Mouse (Mus musculus): ENCODE results near the gene Csnk1g2. TPM values are rescaled to one million over a fixed set of nuclear protein-coding genes. Genes with fewer than 3 reads are reported as not detected.

Csnk1g2 gene
- polyA plus RNA-seq, 1 experiment from 2014 or later: 126 TPM

DNA sequence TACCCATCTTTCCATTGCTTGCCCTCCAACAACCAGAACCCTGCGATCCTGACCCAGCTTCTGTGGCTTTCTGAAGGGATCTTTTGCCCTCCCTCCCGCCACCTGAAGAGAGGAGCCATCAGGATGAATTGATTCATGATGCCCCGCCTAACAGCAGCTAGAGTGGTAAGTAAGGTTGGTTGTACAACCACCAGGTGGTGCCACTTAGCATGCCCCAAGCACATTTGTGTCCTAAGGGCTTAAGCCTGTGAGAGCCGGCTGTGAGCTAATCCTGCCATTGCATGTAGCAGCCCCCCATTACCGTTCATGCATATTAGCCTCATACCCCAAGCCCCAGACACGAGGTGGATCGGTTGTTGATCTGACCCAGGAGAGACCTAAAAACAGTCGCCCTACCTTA is 43.7 kb upstream of the Csnk1g2 start:
- WGBS: 7% methylated on average over 8 of the region's 8 CpGs
- no peaks in the 10 kb centered on the region for H3K27me3 ChIP-seq (ENCODE audit: control insufficient read depth, insufficient read depth, low read length)

DNA sequence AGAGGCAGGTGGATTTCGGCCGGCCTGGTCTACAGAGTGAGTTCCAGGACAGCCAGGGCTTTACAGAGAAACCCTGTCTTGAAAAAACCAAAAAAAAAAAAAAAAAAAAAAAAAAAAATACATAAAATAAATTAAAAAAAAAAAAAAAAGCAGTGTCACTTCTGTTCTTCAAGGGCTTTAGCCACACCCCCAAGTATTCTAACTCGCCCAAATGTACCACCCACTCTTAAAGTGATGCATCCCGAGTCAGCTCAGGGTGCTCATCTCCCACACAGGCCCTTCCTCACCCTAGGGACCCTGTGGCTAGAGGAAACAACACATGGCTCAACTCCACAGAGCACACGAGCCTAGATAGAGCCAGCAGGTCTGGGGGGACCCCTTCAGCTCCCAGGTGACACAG is 39.6 kb upstream of the Csnk1g2 start:
- Histone ChIP-seq H3K4me1 (ENCODE audit: control insufficient read depth, insufficient read depth, low read length) (peaks cover 8% of the 10 kb centered on the region; the same call in 1 of the 2 replicates), H3K27me3 (ENCODE audit: control insufficient read depth, insufficient read depth, low read length) (no peaks in the 10 kb centered on the region), H3K4me3 (ENCODE audit: low read depth, low read length) (no peak overlapping the region), H3K4me2 (ENCODE audit: low read depth, severe bottlenecking) (no peak overlapping the region), H3K36me3 (ENCODE audit: control insufficient read depth, insufficient read depth, low read length) (peaks cover 10% of the 10 kb centered on the region), H3K9me3 (ENCODE audit: control insufficient read depth, low read length) (no peaks in the 10 kb centered on the region), H3K27ac (replicated peaks; ENCODE audit: low read depth, low read length) (no peak overlapping the region), H3K9ac (ENCODE audit: low read length) (no peak overlapping the region)
- no peak for ATAC-seq (ENCODE audit: insufficient number of reproducible peaks, low FRiP score, low TSS enrichment, low read depth)
- 89% methylated on average over 5 of the region's 5 CpGs for WGBS
- no peak for DNase-seq (ENCODE audit: low spot score)

More for the DNA sequence above, 43.7 kb upstream of the Csnk1g2 start:
- peak; percentile 65 for DNase-seq (ENCODE audit: low spot score)
- Histone ChIP-seq H3K27ac (replicated peaks; ENCODE audit: low read depth, low read length) (peak overlapping the region; percentile 56; the same call in 1 of the 2 replicates), H3K9me3 (ENCODE audit: control insufficient read depth, low read length) (no peaks in the 10 kb centered on the region), H3K36me3 (ENCODE audit: control insufficient read depth, insufficient read depth, low read length) (peaks cover 3% of the 10 kb centered on the region; the same call in 1 of the 2 replicates), H3K4me1 (ENCODE audit: control insufficient read depth, insufficient read depth, low read length) (peaks cover 14% of the 10 kb centered on the region), H3K4me3 (ENCODE audit: low read depth, low read length) (no peak overlapping the region), H3K4me2 (ENCODE audit: low read depth, severe bottlenecking) (peak overlapping the region; percentile 87), H3K9ac (ENCODE audit: low read length) (0 out of 2 replicates have a peak overlapping the region, but pooled peaks have one; percentile 34)
- no peak for ATAC-seq (ENCODE audit: insufficient number of reproducible peaks, low FRiP score, low TSS enrichment, low read depth)

DNA sequence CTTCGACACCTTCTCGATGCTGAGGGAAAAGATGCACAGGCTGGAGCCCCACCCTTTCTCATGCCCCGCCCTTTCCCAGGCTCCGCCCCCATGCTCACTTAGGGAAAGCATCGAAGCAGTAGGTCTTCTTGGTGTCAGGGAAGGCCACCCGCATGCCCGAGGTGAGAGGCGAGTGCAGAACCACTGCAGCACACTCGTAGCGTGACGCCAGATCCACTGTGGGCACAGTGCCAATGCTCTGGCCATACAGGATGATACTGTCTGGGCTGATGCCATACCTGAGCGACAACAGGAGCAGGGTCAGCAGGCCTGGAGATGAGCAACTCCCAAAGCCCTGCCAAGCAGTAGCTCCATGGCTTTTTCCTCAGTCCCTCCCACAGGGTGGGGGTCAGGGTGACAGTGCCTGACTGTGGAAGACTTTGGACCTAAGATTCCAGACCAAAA is 38.6 kb upstream of the Csnk1g2 start:
- Histone ChIP-seq H3K36me3 (ENCODE audit: control insufficient read depth, insufficient read depth, low read length) (peaks cover 10% of the 10 kb centered on the region), H3K4me1 (ENCODE audit: control insufficient read depth, insufficient read depth, low read length) (peaks cover 8% of the 10 kb centered on the region), H3K9ac (ENCODE audit: low read length) (no peak overlapping the region), H3K9me3 (ENCODE audit: control insufficient read depth, low read length) (no peaks in the 10 kb centered on the region), H3K4me3 (ENCODE audit: low read depth, low read length) (no peak overlapping the region), H3K27ac (replicated peaks; ENCODE audit: low read depth, low read length) (no peak overlapping the region), H3K4me2 (ENCODE audit: low read depth, severe bottlenecking) (no peak overlapping the region), H3K27me3 (ENCODE audit: control insufficient read depth, insufficient read depth, low read length) (no peaks in the 10 kb centered on the region)
- no peak for DNase-seq (ENCODE audit: low spot score)
- ATAC-seq (ENCODE audit: insufficient number of reproducible peaks, low FRiP score, low TSS enrichment, low read depth): no peak
- 71% methylated on average over 12 of the region's 12 CpGs for WGBS

DNA sequence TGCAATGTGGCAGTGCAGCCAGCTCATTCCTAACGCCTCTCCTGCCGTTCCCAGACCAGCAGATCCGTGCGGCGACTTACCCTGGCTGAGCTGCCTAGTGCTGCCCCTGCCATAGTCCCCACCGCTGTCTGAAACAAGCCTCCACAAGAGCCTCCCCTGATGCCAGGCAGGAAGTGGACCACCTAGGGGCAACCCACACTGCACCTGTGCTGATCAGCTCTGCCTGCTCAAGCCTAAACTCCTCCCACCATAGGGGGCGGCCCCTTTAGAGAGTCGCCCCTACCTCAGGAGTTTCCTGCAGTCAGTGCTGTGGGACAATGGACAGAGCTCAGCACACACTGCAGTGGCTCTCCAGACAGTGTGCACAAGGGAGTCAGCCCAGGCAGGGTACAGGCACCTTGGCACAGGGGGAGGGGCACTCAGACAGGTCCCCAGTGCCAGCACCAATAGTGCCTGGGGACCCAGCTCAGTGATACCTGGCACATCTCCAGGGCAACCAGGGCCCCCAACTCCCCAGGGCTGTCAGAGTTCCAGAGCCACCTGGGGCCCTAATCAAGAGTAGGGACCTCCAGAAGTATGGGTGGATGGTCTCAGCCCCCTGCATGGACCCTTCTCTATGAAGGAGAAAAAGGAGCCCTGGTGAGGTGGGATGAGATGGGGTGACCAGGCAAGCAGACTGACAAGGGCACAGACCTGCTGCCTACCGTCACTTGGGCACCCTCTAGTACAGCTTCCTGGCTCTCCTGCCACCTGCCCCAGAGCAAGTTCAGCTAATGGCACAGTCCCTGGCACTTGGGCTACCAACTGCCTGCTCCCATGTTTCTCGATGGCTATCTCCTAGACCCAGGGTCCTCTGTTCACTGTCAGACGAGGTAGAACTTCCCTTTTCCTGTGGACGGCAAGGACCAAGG is 37.7 kb upstream of the Csnk1g2 start:
- WGBS: 79% methylated on average over 12 of the region's 12 CpGs
- no peak overlapping the region; the same call in 1 of the 2 replicates for H3K9ac ChIP-seq (ENCODE audit: low read length)
- H3K4me1 ChIP-seq (ENCODE audit: control insufficient read depth, insufficient read depth, low read length): peaks cover 13% of the 10 kb centered on the region
- H3K36me3 ChIP-seq (ENCODE audit: control insufficient read depth, insufficient read depth, low read length): peaks cover 10% of the 10 kb centered on the region
- H3K4me2 ChIP-seq (ENCODE audit: low read depth, severe bottlenecking): no peak overlapping the region
- no peaks in the 10 kb centered on the region for H3K9me3 ChIP-seq (ENCODE audit: control insufficient read depth, low read length)
- DNase-seq (ENCODE audit: low spot score) (no peak), ATAC-seq (ENCODE audit: insufficient number of reproducible peaks, low FRiP score, low TSS enrichment, low read depth) (no peak)
- no peak overlapping the region for H3K4me3 ChIP-seq (ENCODE audit: low read depth, low read length)
- H3K27me3 ChIP-seq (ENCODE audit: control insufficient read depth, insufficient read depth, low read length): no peaks in the 10 kb centered on the region
- 0 out of 2 replicates have a peak overlapping the region, but pooled peaks have one; percentile 6 for H3K27ac ChIP-seq (replicated peaks; ENCODE audit: low read depth, low read length)

DNA sequence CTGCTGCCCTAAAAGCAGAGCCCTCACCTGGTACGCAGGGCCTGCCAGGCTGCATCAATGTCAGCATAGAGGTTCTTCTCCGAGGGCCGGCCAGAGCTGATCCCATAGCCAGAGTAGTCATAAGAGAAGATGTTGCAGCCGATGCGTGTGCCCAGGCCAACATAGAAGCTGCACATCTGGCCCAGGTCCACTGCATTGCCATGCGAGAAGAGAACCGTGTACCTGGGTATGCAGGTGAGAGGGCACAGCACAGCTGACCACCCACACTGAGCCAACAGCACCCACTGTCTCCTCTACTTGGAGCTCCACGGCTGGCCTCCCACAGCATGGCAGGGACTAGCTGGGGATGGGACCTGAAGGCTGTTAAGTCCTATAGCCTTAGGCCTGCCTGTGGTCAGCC is 37.1 kb upstream of the Csnk1g2 start:
- Histone ChIP-seq H3K27ac (replicated peaks; ENCODE audit: low read depth, low read length) (no peak overlapping the region), H3K4me1 (ENCODE audit: control insufficient read depth, insufficient read depth, low read length) (peaks cover 13% of the 10 kb centered on the region), H3K4me3 (ENCODE audit: low read depth, low read length) (no peak overlapping the region), H3K9me3 (ENCODE audit: control insufficient read depth, low read length) (no peaks in the 10 kb centered on the region), H3K36me3 (ENCODE audit: control insufficient read depth, insufficient read depth, low read length) (peaks cover 10% of the 10 kb centered on the region), H3K27me3 (ENCODE audit: control insufficient read depth, insufficient read depth, low read length) (no peaks in the 10 kb centered on the region), H3K9ac (ENCODE audit: low read length) (no peak overlapping the region; the same call in 1 of the 2 replicates), H3K4me2 (ENCODE audit: low read depth, severe bottlenecking) (0 out of 2 replicates have a peak overlapping the region, but pooled peaks have one; percentile 4)
- ATAC-seq (ENCODE audit: insufficient number of reproducible peaks, low FRiP score, low TSS enrichment, low read depth) (no peak), DNase-seq (ENCODE audit: low spot score) (no peak)
- 96% methylated on average over 8 of the region's 8 CpGs for WGBS

DNA sequence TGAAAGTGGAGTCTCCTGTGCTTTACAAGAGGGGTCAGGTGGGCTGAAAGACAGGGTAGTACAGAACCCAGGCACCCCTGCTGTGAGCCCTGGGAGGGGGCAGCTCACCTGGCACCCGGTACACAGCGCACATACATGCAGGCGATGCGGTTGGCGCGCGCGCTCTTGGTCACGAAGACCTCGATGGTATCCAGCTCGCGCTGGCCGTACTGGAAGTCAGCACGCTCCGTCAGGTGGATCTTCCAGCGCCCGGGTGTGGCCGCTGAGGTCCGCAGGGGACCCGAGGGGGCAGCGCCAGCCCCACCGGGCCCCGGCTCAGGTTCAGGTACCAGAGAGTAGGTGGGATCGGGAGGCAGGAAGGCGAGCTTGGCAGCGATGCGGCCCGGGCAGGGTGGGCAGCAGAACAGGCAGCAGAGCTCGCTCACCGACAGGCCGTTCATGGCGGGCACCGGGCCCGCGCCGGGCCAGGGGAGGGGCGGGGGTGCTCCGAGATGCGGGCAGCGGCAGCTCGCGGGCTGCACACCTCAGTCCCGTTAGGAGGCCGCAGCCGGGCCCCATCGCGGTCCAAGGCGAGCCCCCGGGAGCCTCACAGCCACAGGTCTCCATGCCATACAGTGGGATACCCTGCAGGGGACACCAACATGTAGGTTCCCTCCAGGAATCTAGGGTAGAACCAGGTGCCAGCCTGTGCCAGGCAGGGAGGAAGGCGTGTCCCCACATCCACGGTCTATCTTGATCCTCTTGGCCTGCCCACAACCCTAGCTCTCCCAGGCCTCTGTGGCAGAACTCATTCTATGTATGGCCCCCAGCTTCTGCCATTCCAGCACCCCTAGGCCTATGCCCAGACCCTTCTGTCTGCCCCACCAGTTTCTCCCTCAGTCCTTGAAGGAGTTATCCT is 36.0 kb upstream of the Csnk1g2 start:
- ATAC-seq (ENCODE audit: insufficient number of reproducible peaks, low FRiP score, low TSS enrichment, low read depth) (no peak), DNase-seq (ENCODE audit: low spot score) (no peak)
- 94% methylated on average over 45 of the region's 51 CpGs for whole genome bisulfite sequencing
- peaks cover 13% of the 10 kb centered on the region for H3K4me1 ChIP-seq (ENCODE audit: control insufficient read depth, insufficient read depth, low read length)
- H3K36me3 ChIP-seq (ENCODE audit: control insufficient read depth, insufficient read depth, low read length): peaks cover 10% of the 10 kb centered on the region
- peak overlapping the region; percentile 68; the same call in 1 of the 2 replicates for H3K27ac ChIP-seq (replicated peaks; ENCODE audit: low read depth, low read length)
- no peaks in the 10 kb centered on the region for H3K9me3 ChIP-seq (ENCODE audit: control insufficient read depth, low read length)
- H3K27me3 ChIP-seq (ENCODE audit: control insufficient read depth, insufficient read depth, low read length): no peaks in the 10 kb centered on the region
- H3K4me3 ChIP-seq (ENCODE audit: low read depth, low read length): 0 out of 2 replicates have a peak overlapping the region, but pooled peaks have one; percentile 3
- H3K4me2 ChIP-seq (ENCODE audit: low read depth, severe bottlenecking): peak overlapping the region; percentile 7
- H3K9ac ChIP-seq (ENCODE audit: low read length): no peak overlapping the region; the same call in 1 of the 2 replicates

DNA sequence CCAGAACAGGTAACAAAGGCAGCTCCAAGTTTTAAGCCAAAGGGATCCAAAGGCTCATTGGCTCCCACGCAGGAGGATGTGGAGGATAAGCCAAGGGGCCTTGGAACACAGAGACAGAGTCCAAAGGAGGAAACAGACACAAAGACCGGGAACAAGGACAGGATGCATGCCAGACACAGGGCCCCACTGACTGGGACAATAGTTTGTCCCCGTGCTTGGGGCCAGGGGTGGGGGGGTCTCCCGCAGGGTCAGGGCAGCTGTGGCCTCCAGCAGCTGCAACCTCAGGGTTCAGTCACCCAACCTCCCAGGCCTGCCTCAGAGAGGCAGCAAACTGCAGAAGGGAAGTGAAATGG is 35.4 kb upstream of the Csnk1g2 start:
- no peak for ATAC-seq (ENCODE audit: insufficient number of reproducible peaks, low FRiP score, low TSS enrichment, low read depth)
- Histone ChIP-seq H3K9ac (ENCODE audit: low read length) (no peak overlapping the region), H3K4me3 (ENCODE audit: low read depth, low read length) (no peak overlapping the region), H3K4me2 (ENCODE audit: low read depth, severe bottlenecking) (no peak overlapping the region), H3K4me1 (ENCODE audit: control insufficient read depth, insufficient read depth, low read length) (peaks cover 13% of the 10 kb centered on the region), H3K27me3 (ENCODE audit: control insufficient read depth, insufficient read depth, low read length) (no peaks in the 10 kb centered on the region), H3K36me3 (ENCODE audit: control insufficient read depth, insufficient read depth, low read length) (peaks cover 10% of the 10 kb centered on the region), H3K27ac (replicated peaks; ENCODE audit: low read depth, low read length) (peak overlapping the region; percentile 68; the same call in 1 of the 2 replicates), H3K9me3 (ENCODE audit: control insufficient read depth, low read length) (no peaks in the 10 kb centered on the region)
- 58% methylated on average over 3 of the region's 4 CpGs for WGBS
- DNase-seq (ENCODE audit: low spot score): no peak
